Mouse (Mus musculus) limb, embryonic 13.5 days (tissue): ENCODE data around the gene Raet1e. TPM values are rescaled to one million over a fixed set of nuclear protein-coding genes. Genes with fewer than 3 reads are reported as not detected.
A peak's percentile ranks its signal among the peaks of the same experiment; 100 is the strongest.
"Not testable (repeated sequence)": the region's sequence is repeated elsewhere in the genome, so short reads cannot be mapped to it uniquely, and the experiment has no call there.

Experiments used
- ATAC-seq: fragments of 200-750 bp; cut with Nextera tagmentation; 2 replicates; pipeline ENCODE4 v1.8.0; 2017; ENCODE audit warnings: low read depth, moderate number of reproducible peaks, moderate TSS enrichment; ENCODE audit not compliant: low FRiP score
- H3K27ac ChIP-seq: fragments of 300-500 bp; sonication (generic); 2 replicates; pipeline ENCODE4 v1.5.1; 2015; ENCODE audit warnings: inconsistent platforms, mild to moderate bottlenecking, moderate library complexity
- H3K27me3 ChIP-seq: fragments of 300-500 bp; sonication (generic); 2 replicates; pipeline ENCODE4 v1.6.1; 2015; ENCODE audit warnings: mild to moderate bottlenecking, inconsistent platforms
- H3K36me3 ChIP-seq: fragments of 300-500 bp; sonication (generic); 2 replicates; pipeline ENCODE4 v1.6.1; 2015; ENCODE audit warnings: inconsistent platforms, mild to moderate bottlenecking, moderate library complexity
- H3K4me1 ChIP-seq: fragments of 300-500 bp; sonication (generic); 2 replicates; pipeline ENCODE4 v1.6.1; 2015; ENCODE audit warnings: inconsistent platforms
- H3K4me2 ChIP-seq: fragments of 300-500 bp; sonication (generic); replicated peaks from 2 replicates; pipeline ENCODE4 v1.6.1; 2015; ENCODE audit warnings: inconsistent platforms, mild to moderate bottlenecking, moderate library complexity
- H3K4me3 ChIP-seq: fragments of 300-500 bp; sonication (generic); 2 replicates; pipeline ENCODE4 v1.5.1; 2015; ENCODE audit warnings: moderate library complexity, mild to moderate bottlenecking, inconsistent platforms
- H3K9ac ChIP-seq: fragments of 300-500 bp; sonication (generic); 2 replicates; pipeline ENCODE4 v1.6.1; 2015; ENCODE audit warnings: mild to moderate bottlenecking, inconsistent platforms
- H3K9me3 ChIP-seq: fragments of 300-500 bp; sonication (generic); 2 replicates; pipeline ENCODE4 v1.6.1; 2016; ENCODE audit warnings: inconsistent platforms
- WGBS: fragments of 180-500 bp; shearing (Covaris S2); methylation state at CpG from one replicate; pipeline ENCODE4 v1.1.7; 2015; 5-methylcytosine and 5-hydroxymethylcytosine counted together
- polyA plus RNA-seq: library from polyadenylated mRNA; unstranded; fragments of >200 nt; fragmentation: Nextera tagmentation; extraction: Ambion mirVana; gene quantifications from 2 replicates; pipeline ENCODE4 v1.2.1, GENCODE M21; 2015

Gene Raet1e
- polyA plus RNA-seq, 1 experiment from 2014 or later, result 12.0 TPM

DNA sequence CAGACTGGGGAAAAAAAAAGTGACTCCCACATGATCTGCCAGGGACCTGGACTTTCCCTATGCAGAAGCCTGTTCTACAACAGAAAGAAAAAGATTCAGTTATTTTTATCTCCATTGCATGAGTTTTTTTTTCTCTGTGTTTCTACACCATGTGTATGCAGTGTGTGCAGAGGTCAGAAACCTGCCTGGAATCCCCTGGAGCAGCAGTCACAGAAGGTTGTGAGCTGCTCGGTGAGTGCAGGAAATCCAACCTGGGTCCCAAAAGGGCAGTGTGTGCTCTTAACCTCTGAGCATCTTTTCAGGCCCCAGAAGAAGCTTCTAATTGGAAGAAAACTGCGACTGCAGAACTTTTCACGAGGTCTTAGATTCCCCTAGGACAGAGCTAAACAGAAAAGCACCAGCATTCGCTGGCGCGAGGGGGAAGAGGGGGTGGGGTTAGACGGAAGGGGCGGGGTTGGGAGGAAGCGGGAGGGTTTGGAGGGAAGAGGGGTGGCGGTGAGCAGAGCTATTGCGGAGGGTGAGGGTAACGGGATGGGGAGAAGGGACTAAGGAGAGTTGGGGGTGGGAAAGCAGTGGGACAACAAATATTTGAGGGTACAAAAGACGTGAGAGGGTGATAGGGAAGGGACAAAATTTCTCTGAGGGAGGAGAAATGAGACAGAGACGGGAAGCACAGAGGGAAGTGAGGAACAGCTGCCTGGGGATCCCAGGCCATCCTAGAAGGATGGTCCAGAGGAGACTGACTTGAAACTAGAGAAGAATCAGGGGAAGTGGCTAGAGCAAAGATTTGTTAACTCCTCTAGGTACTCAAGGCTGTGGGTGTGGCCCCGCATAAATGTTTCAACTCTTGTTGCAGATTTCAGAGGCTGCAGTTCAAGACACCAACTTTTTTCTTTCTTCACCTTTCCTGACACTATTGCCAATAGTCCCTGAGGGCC is 203.3 kb downstream of the Raet1e start:
- not testable (repeated sequence) for H3K27me3 ChIP-seq, H3K9me3 ChIP-seq, H3K9ac ChIP-seq, H3K4me1 ChIP-seq, H3K27ac ChIP-seq, H3K36me3 ChIP-seq
- Histone ChIP-seq H3K4me2 (peak overlapping the region; percentile 51), H3K4me3 (peak overlapping the region; percentile 32)
- WGBS, result 4% methylated on average over 11 of the region's 15 CpGs
- peak; percentile 90 for ATAC-seq

DNA sequence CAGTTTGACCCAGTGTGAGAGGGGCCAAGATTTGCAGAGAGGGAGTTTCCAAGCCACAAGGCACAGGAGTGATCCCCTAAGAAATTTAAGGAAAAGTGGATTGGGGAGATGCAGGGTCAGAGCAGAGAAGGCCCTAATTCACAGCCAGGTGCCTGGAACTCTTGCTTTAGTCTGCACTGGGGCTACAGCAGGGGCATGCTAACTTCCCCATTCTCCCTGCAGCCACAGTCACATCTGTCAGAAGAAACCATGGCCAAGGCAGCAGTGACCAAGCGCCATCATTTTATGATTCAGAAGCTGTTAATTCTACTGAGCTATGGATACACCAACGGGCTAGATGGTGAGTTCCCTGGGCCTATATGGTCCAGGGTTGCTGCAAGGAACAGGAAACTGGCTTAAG is 204.1 kb downstream of the Raet1e start:
- not testable (repeated sequence) for H3K9me3 ChIP-seq, H3K27ac ChIP-seq, H3K4me3 ChIP-seq, H3K4me1 ChIP-seq, H3K36me3 ChIP-seq, H3K9ac ChIP-seq, H3K27me3 ChIP-seq, ATAC-seq
- peak overlapping the region; percentile 43 for H3K4me2 ChIP-seq
- WGBS, result 92% methylated on average over 2 of the region's 2 CpGs

DNA sequence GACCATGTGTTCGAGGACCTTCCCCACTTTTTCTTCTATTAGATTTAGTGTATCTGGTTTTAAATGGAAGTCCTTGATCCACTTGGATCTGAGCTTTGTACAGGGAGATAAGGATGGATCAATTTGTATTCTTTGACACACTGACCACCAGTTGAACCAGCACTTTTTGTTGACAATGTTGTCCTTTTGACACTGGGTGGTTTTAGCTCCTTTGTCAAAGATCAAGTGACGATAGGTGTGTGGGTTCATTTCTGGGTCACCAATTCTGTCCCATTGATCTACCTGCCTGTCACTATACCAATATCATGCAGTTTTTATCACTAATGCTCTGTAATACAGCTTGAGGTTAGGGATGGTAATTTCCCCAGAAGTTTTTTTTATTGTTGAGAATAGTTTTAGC is 206.5 kb downstream of the Raet1e start:
- H3K9me3 ChIP-seq, ATAC-seq, H3K4me1 ChIP-seq, H3K4me2 ChIP-seq, H3K36me3 ChIP-seq, H3K27me3 ChIP-seq, H3K27ac ChIP-seq, H3K4me3 ChIP-seq, H3K9ac ChIP-seq: not testable (repeated sequence)
- WGBS, result 78% methylated on average over 2 of the region's 2 CpGs

DNA sequence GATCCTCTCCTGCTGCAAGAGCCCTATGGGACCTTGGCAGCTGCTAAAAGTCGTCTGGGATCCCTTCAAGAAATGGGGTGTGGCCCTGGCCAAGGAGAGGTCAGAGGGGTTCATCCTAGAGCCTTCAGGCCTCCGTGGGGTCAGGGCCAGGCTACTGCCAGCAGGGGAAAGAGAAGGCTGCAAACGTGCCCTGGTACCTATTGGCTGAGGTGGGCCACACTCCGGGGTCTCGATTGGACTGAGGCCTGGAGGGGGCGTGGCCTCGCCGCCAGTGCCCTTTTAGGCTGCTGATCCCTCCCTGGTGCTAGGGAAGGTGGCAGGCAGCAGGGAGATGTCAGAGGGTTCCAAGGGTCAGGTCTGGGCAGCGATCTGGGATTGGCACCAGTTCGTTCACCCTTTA is 222.9 kb downstream of the Raet1e start:
- peak; percentile 37; the same call in 1 of the 2 replicates for ATAC-seq
- not testable (repeated sequence) for H3K4me1 ChIP-seq, H3K36me3 ChIP-seq, H3K9me3 ChIP-seq, H3K9ac ChIP-seq, H3K4me3 ChIP-seq, H3K27me3 ChIP-seq, H3K27ac ChIP-seq
- peak overlapping the region; percentile 42 for H3K4me2 ChIP-seq
- WGBS, result 1% methylated on average over 7 of the region's 10 CpGs

DNA sequence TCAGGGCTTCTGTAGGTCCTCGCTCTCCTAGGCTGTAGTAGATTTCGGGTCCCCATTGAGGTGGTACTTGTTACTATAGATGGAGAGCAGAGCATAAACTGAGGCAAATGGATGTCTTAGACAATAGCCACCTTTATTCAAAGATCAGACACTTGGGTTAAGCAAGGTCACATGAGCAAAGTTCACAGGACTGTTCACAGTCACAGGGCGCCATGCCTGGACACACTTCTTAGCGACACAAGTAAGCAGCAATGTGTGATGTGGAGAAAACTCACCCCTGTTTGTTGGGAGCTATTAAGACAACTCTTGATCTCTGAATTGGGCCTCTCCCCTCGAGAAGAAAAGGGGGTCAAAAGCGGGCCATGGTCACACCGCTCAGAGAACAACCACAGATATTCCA is 231.8 kb downstream of the Raet1e start:
- H3K27ac ChIP-seq, H3K4me1 ChIP-seq, H3K36me3 ChIP-seq, ATAC-seq, H3K4me2 ChIP-seq, H3K9ac ChIP-seq, H3K27me3 ChIP-seq, H3K9me3 ChIP-seq, H3K4me3 ChIP-seq: not testable (repeated sequence)
- 84% methylated on average over 7 of the region's 7 CpGs for WGBS

DNA sequence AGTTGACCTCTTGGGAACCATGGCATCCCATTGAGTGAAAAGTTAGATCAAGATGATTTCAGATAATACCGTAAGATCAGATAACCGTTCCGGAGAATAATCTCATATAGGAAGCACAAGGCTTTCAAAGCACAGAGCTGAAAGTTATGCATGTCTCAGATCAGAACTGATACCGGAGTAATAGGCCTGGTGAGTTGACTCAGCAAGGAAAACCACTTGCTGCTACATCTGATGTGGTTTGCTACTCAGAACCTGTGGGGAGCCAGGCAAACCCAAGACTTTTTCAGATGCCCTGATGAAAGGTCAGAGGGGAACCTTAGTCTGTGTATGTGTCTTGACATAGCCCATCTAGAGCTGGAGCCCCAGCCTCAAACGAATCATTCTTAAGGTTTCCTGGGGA is 233.2 kb downstream of the Raet1e start:
- H3K9ac ChIP-seq, H3K9me3 ChIP-seq, H3K4me1 ChIP-seq, ATAC-seq, H3K27me3 ChIP-seq, H3K4me2 ChIP-seq, H3K36me3 ChIP-seq, H3K27ac ChIP-seq, H3K4me3 ChIP-seq: not testable (repeated sequence)
- 89% methylated on average over 4 of the region's 5 CpGs for WGBS

DNA sequence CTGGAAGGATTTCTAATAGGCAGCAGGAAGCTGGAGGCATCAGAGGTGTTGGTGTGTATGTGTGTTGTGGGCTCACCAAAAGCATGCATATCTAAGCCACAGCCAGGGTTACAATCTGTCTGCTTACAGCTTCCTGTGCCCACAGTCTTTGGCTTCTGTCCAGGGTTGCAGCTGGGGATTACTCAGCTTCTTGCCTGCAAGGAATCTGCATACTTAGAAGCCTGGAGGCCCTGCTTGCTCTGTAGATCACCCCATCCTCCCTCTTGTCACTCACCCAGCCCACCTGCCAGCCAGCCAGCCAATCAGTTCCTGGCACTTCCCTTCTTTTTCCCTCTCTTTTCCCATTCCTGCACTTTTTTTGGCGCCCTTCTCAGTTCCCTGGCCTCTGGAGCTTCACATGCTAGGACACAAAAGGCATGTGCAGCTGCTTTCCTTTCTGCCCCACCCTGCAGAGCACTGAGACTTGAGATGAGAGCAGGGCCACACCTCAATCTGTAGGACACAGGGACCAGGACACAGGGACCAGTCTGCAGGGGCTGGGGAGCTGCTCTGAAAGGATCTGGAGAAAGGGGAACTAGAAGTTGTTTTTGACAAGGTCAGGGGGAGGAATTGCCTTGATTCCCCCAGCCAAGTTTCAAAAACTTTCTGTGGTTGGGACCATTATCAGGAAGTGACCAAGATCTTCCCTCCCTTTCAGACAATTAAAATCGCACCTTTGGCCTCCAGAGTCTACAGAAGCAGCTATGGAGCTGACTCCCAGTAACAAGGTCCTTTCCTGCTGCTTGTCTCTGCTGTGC is 234.9 kb downstream of the Raet1e start:
- H3K4me1 ChIP-seq, H3K4me3 ChIP-seq, H3K9me3 ChIP-seq, H3K4me2 ChIP-seq, H3K27me3 ChIP-seq, H3K36me3 ChIP-seq, H3K27ac ChIP-seq, H3K9ac ChIP-seq: not testable (repeated sequence)
- WGBS, result no CpG with 5 or more reads among the region's 2 CpGs
- ATAC-seq, result peak; percentile 61; the same call in 1 of the 2 replicates

DNA sequence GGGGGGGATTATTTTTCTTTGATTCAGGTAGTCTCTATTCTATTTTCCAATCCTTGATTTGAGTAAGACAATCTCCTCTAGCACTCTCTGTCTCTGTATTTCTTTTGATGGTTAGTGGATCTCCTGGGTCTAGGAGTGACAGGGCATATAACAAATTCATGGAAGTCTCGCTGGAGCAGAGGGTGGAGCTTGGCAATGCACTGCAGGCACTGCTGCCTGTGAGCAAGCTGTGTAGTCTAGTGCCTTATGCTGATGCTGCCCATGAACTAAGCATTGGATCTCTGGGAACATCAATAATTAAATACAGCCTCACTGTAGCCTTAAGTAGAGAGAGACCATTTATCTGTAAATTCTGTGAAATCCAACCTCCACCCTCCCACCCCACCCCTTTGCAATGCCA is 238.3 kb downstream of the Raet1e start:
- WGBS, result 33% methylated on average over 1 of the region's 1 CpGs
- H3K9ac ChIP-seq, H3K36me3 ChIP-seq, H3K4me2 ChIP-seq, H3K4me3 ChIP-seq, H3K4me1 ChIP-seq, ATAC-seq, H3K9me3 ChIP-seq, H3K27ac ChIP-seq, H3K27me3 ChIP-seq: not testable (repeated sequence)

DNA sequence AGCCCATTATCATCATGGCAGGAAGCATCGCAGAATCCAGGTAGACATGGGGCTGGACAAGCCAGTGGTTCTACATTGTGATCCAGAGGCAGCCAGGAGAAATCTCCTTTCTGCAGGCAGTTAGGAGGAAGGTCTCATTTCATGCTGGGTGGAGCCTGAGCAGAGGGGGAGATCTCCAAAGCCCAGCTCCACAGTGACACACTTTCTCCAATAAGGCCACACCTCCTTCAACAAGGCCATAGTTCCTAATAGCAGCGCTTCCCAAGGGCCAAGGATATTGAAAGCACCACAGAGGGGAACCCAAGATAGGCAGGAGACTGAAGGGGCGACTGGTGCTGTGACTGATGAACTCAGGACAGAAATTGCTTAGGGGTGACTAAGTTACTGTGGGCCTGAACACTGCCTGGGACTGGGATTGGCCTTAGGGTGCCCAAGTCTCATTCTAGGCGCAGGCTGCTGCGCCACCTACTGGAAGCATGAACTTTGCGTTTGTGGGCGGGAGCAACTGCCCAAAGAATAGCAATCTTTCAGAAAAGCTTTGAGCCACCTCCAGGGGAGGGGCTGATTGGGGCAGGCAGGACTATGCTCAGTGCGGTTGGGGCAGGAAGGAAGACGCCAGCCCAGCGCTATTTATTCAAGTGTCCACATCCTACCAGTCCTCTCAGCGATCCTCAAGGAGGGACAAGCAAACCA is 244.0 kb downstream of the Raet1e start:
- not testable (repeated sequence) for H3K4me2 ChIP-seq, H3K27ac ChIP-seq, H3K9me3 ChIP-seq, H3K9ac ChIP-seq, H3K36me3 ChIP-seq, H3K4me3 ChIP-seq, H3K27me3 ChIP-seq, H3K4me1 ChIP-seq
- 4% methylated on average over 9 of the region's 11 CpGs for WGBS
- ATAC-seq, result peak; percentile 77

DNA sequence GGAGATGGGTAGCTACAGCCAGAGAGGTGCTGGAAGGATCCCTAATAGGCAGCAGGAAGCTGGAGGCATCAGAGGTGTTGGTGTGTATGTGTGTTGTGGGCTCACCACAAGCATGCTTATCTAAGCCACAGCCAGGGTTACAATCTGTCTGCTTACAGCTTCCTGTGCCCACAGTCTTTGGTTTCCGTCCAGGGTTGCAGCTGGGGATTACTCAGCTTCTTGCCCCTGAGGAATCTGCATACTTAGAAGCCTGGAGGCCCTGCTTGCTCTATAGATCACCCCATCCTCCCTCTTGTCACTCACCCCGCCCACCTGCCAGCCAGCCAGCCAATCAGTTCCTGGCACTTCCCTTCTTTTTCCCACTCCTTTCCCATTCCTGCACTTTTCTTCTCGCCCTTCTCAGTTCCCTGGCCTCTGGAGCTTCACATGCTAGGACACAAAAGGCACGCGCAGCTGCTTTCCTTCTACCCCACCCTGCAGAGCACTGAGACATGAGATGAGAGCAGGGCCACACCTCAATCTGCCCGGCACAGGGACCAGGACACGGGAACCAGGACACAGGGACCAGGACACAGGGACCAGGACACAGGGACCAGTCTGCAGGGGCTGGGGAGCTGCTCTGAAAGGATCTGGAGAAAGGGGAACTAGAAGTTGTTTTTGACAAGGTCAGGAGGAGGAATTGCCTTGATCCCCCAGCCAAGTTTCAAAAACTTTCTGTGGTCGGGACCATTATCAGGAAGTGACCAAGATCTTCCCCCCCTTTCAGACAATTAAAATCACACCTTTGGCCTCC is 255.5 kb downstream of the Raet1e start:
- not testable (repeated sequence) for H3K27me3 ChIP-seq, H3K9ac ChIP-seq, H3K36me3 ChIP-seq, H3K4me1 ChIP-seq, H3K4me3 ChIP-seq, H3K4me2 ChIP-seq, H3K9me3 ChIP-seq, H3K27ac ChIP-seq
- peak; percentile 32; the same call in 1 of the 2 replicates for ATAC-seq
- 14% methylated on average over 2 of the region's 8 CpGs for WGBS
